ENCODE assay signal across 21 mouse cellular contexts in the genomic region with DNA sequence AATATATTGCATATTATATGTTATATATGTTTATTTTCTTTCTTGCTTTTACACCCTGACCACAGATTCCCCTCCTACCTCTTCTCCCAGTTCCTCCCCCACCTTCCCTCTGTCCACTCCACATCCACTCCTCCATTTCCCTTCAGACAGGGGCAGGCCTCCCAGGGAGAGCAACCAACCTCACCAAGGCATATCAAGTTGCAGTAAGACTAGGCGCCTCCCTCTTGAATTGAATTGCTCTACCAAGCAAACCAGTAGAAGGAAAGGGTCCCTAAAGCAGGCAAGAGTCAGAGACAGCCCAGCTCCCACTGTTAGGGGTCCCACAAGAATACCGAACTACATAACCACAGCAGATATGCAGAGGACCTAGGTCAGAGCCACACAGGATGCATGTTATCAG. TPM values are rescaled to one million over a fixed set of nuclear protein-coding genes. Genes with fewer than 3 reads are reported as not detected.
DNase-seq lines count a peak whose midpoint lies in the region; ATAC-seq and TF ChIP-seq lines count a peak whose summit lies in the region.
"Had no signal": no experiment of that assay in that cellular context is flagged by ENCODE, and none has a peak within 500 bp of the region (broad histone marks: within the 10 kb centered on the region; RNA-seq: fewer than 3 reads in every experiment).

No protein-coding gene starts in this region.

- H3K9ac ChIP-seq in kidney, embryonic 14.5 days (ENCODE audit: low read depth, low read length), result no peak overlapping the region
- H3K9ac ChIP-seq in ES-Bruce4 (ENCODE audit: low read depth, poor library complexity, severe bottlenecking), result no peak overlapping the region
- no peak overlapping the region for H3K9ac ChIP-seq in liver, embryonic 15.5 days
- H3K9ac ChIP-seq: forebrain, embryonic 12.5 days; neural tube, embryonic 15.5 days had no signal

- DNase-seq in kidney, postnatal 36 days, result no peak
- no peak for DNase-seq in spleen, adult 12 weeks (ENCODE audit: low spot score)
- no peak for DNase-seq in urinary bladder, postnatal 36 days (ENCODE audit: low spot score in 2 of 2)
- DNase-seq: B cell, adult 2 months; cerebellum, adult 18-20 months; cerebellum, postnatal 25 days; heart, adult 18-20 months; heart, postnatal 4 days; layer of hippocampus, postnatal 36 days; midbrain, embryonic 14.5 days had no signal

- no peak for TF ChIP-seq POLR2A in ES-Bruce4 (IDR thresholded peaks at IDR 0.05; ENCODE audit: insufficient read depth, low read length)
- no peak for TF ChIP-seq POLR2A in bone marrow macrophage, adult 2 months (IDR thresholded peaks at IDR 0.05; ENCODE audit: borderline replicate concordance, low read depth, low read length)

- no peak for TF ChIP-seq CTCF in ES-Bruce4 (IDR thresholded peaks at IDR 0.05; ENCODE audit: low read depth, low read length)
- TF ChIP-seq CTCF in bone marrow macrophage, adult 2 months (IDR thresholded peaks at IDR 0.05; ENCODE audit: low read depth, low read length), result no peak

- no peaks in the 10 kb centered on the region for H3K36me3 ChIP-seq in kidney, embryonic 14.5 days (ENCODE audit: control insufficient read depth, insufficient read depth, low read length)
- peaks cover 2% of the 10 kb centered on the region for H3K36me3 ChIP-seq in ES-Bruce4 (ENCODE audit: control insufficient read depth, insufficient read depth, low read length, poor library complexity, severe bottlenecking)
- no peaks in the 10 kb centered on the region for H3K36me3 ChIP-seq in liver, embryonic 15.5 days (replicated peaks)
- H3K36me3 ChIP-seq: forebrain, embryonic 12.5 days; neural tube, embryonic 15.5 days had no signal

- no peak overlapping the region for H3K4me3 ChIP-seq in kidney, embryonic 14.5 days (ENCODE audit: low read length)
- no peak overlapping the region for H3K4me3 ChIP-seq in ES-Bruce4 (ENCODE audit: low read depth, low read length)
- no peak overlapping the region for H3K4me3 ChIP-seq in bone marrow macrophage, adult 2 months (ENCODE audit: insufficient read depth, low read length)
- H3K4me3 ChIP-seq in liver, embryonic 15.5 days (replicated peaks), result no peak overlapping the region
- H3K4me3 ChIP-seq: forebrain, embryonic 12.5 days; neural tube, embryonic 15.5 days had no signal

- H3K9me3 ChIP-seq in kidney, embryonic 14.5 days (ENCODE audit: control insufficient read depth, low read length), result no peaks in the 10 kb centered on the region
- H3K9me3 ChIP-seq in ES-Bruce4 (replicated peaks; ENCODE audit: control insufficient read depth, insufficient read depth, low read length, poor library complexity, severe bottlenecking), result no peaks in the 10 kb centered on the region
- H3K9me3 ChIP-seq in liver, embryonic 15.5 days (replicated peaks), result no peaks in the 10 kb centered on the region
- H3K9me3 ChIP-seq: forebrain, embryonic 12.5 days; neural tube, embryonic 15.5 days had no signal

- WGBS in kidney, embryonic 14.5 days, result 24% methylated on average over 2 of the region's 2 CpGs
- WGBS in liver, embryonic 15.5 days (ENCODE audit: insufficient replicate concordance), result 21% methylated on average over 2 of the region's 2 CpGs

- H3K4me2 ChIP-seq in kidney, embryonic 14.5 days (replicated peaks; ENCODE audit: low read depth, low read length), result 0 out of 2 replicates have a peak overlapping the region, but pooled peaks have one; percentile 8
- H3K4me2 ChIP-seq in liver, embryonic 15.5 days, result peak overlapping the region; percentile 18; the same call in 1 of the 2 replicates
- H3K4me2 ChIP-seq: forebrain, embryonic 12.5 days had no signal

- TF ChIP-seq EP300 in ES-Bruce4 (IDR thresholded peaks at IDR 0.05; ENCODE audit: insufficient read depth, low read depth, low read length), result 0 out of 2 replicates have a peak, but pooled peaks have one; percentile 18

- ATAC-seq in kidney, embryonic 14.5 days (ENCODE audit: low FRiP score, low TSS enrichment), result peak; percentile 61
- no peak; the same call in 1 of the 2 replicates for ATAC-seq in liver, embryonic 15.5 days (ENCODE audit: insufficient read depth)
- ATAC-seq: activated CD4-positive, CD25-positive, alpha-beta regulatory T cell, adult 4 months; hindbrain, embryonic 16.5 days; lung, postnatal 0 days had no signal

- H3K27me3 ChIP-seq in kidney, embryonic 14.5 days (ENCODE audit: control insufficient read depth, insufficient read depth, low read length), result peaks cover 24% of the 10 kb centered on the region
- H3K27me3 ChIP-seq in ES-Bruce4 (ENCODE audit: control insufficient read depth, insufficient read depth, low read length, poor library complexity, severe bottlenecking), result no peaks in the 10 kb centered on the region
- peaks cover 61% of the 10 kb centered on the region for H3K27me3 ChIP-seq in liver, embryonic 15.5 days

- H3K27ac ChIP-seq in kidney, embryonic 14.5 days (ENCODE audit: low read depth, low read length), result peak overlapping the region; percentile 51; the same call in 1 of the 2 replicates
- H3K27ac ChIP-seq in ES-Bruce4 (ENCODE audit: insufficient read depth, low read length), result peak overlapping the region; percentile 81
- H3K27ac ChIP-seq in bone marrow macrophage, adult 2 months (ENCODE audit: insufficient read depth, low read depth, low read length), result peak overlapping the region; percentile 18
- H3K27ac ChIP-seq in liver, embryonic 15.5 days (replicated peaks), result 0 out of 2 replicates have a peak overlapping the region, but pooled peaks have one; percentile 48
- H3K27ac ChIP-seq: forebrain, embryonic 12.5 days; neural tube, embryonic 15.5 days had no signal

- peaks cover 52% of the 10 kb centered on the region for H3K4me1 ChIP-seq in kidney, embryonic 14.5 days (ENCODE audit: control insufficient read depth, insufficient read depth, low read length)
- H3K4me1 ChIP-seq in ES-Bruce4 (ENCODE audit: control insufficient read depth, insufficient read depth, low read length), result no peaks in the 10 kb centered on the region
- peaks cover 60% of the 10 kb centered on the region for H3K4me1 ChIP-seq in bone marrow macrophage, adult 2 months (ENCODE audit: control insufficient read depth, insufficient read depth, low read length)
- peaks cover 41% of the 10 kb centered on the region for H3K4me1 ChIP-seq in liver, embryonic 15.5 days (replicated peaks)

RNA-seq across cellular contexts. Expression of a gene that starts 1.6 kb away (rescaled TPM):
- polyA plus RNA-seq in kidney, embryonic 14.5 days (2014; fragmentation: Nextera tagmentation; extraction: Ambion mirVana), result 25.7 and 34.6 TPM in 2 replicates
- polyA plus RNA-seq in ES-Bruce4 (2011; ENCODE audit: insufficient read depth, insufficient read length, low read depth, missing spikeins), result 52.4 and 55.9 TPM in 2 replicates
- polyA plus RNA-seq in bone marrow macrophage, adult 2 months (2012; ENCODE audit: insufficient read depth, insufficient read length, missing spikeins), result 1,260 and 1,371 TPM in 2 replicates
- 17.8 and 23.5 TPM in 2 replicates for polyA plus RNA-seq in liver, embryonic 15.5 days (2015; fragmentation: Nextera tagmentation; extraction: Ambion mirVana)

RNA-seq across cellular contexts. Expression of a gene that starts 19.9 kb away (rescaled TPM):
- polyA plus RNA-seq in kidney, embryonic 14.5 days (2014; fragmentation: Nextera tagmentation; extraction: Ambion mirVana), result 68.9 and 72.9 TPM in 2 replicates
- 30.2 and 30.9 TPM in 2 replicates for polyA plus RNA-seq in ES-Bruce4 (2011; ENCODE audit: insufficient read depth, insufficient read length, low read depth, missing spikeins)
- polyA plus RNA-seq in bone marrow macrophage, adult 2 months (2012; ENCODE audit: insufficient read depth, insufficient read length, missing spikeins), result 27.1 and 27.6 TPM in 2 replicates
- 38.3 and 40.7 TPM in 2 replicates for polyA plus RNA-seq in liver, embryonic 15.5 days (2015; fragmentation: Nextera tagmentation; extraction: Ambion mirVana)

RNA-seq across cellular contexts. Expression of a gene that starts 25.9 kb away (rescaled TPM):
- 6.0 and 6.6 TPM in 2 replicates for polyA plus RNA-seq in kidney, embryonic 14.5 days (2014; fragmentation: Nextera tagmentation; extraction: Ambion mirVana)
- 2.2 and 2.8 TPM in 2 replicates for polyA plus RNA-seq in ES-Bruce4 (2011; ENCODE audit: insufficient read depth, insufficient read length, low read depth, missing spikeins)
- polyA plus RNA-seq in bone marrow macrophage, adult 2 months (2012; ENCODE audit: insufficient read depth, insufficient read length, missing spikeins), result 21.0 and 25.4 TPM in 2 replicates
- polyA plus RNA-seq in liver, embryonic 15.5 days (2015; fragmentation: Nextera tagmentation; extraction: Ambion mirVana), result 1.5 and 2.5 TPM in 2 replicates

RNA-seq across cellular contexts. Expression of a gene that starts 26.5 kb away (rescaled TPM):
- 122 and 135 TPM in 2 replicates for polyA plus RNA-seq in kidney, embryonic 14.5 days (2014; fragmentation: Nextera tagmentation; extraction: Ambion mirVana)
- 75.3 and 83.4 TPM in 2 replicates for polyA plus RNA-seq in ES-Bruce4 (2011; ENCODE audit: insufficient read depth, insufficient read length, low read depth, missing spikeins)
- polyA plus RNA-seq in bone marrow macrophage, adult 2 months (2012; ENCODE audit: insufficient read depth, insufficient read length, missing spikeins), result 632 and 760 TPM in 2 replicates
- 75.4 and 81.1 TPM in 2 replicates for polyA plus RNA-seq in liver, embryonic 15.5 days (2015; fragmentation: Nextera tagmentation; extraction: Ambion mirVana)

RNA-seq across cellular contexts. Expression of a gene that starts 30.8 kb away (rescaled TPM):
- not detected in 2 replicates for polyA plus RNA-seq in kidney, embryonic 14.5 days (2014; fragmentation: Nextera tagmentation; extraction: Ambion mirVana)
- not detected in 2 replicates for polyA plus RNA-seq in ES-Bruce4 (2011; ENCODE audit: insufficient read depth, insufficient read length, low read depth, missing spikeins)
- 1.4 TPM in 1 of 2 replicates, not detected in the other for polyA plus RNA-seq in bone marrow macrophage, adult 2 months (2012; ENCODE audit: insufficient read depth, insufficient read length, missing spikeins)
- not detected in 2 replicates for polyA plus RNA-seq in liver, embryonic 15.5 days (2015; fragmentation: Nextera tagmentation; extraction: Ambion mirVana)
- polyA plus RNA-seq: activated CD4-positive, CD25-positive, alpha-beta regulatory T cell, adult 4 months; forebrain, embryonic 12.5 days; heart, embryonic 14.5 days; hindbrain, embryonic 16.5 days; lung, postnatal 0 days; neural tube, embryonic 15.5 days; stomach, embryonic 14.5 days had no signal

Comparison
In these comparisons a context has a peak if more than half of its experiments do, and no peak if none do; other contexts are left out.
1. H3K27ac ChIP-seq: peak in every context shown above with its lines; median percentile 81 in ES-Bruce4; 51 in kidney, embryonic 14.5 days; 48 in liver, embryonic 15.5 days; 18 in bone marrow macrophage, adult 2 months.
2. RNA of a gene that starts 1.6 kb away (polyA plus RNA-seq): 1,260 to 1,371 TPM in bone marrow macrophage, adult 2 months; 52.4 to 55.9 TPM in ES-Bruce4, 25.7 to 34.6 TPM in kidney, embryonic 14.5 days and 17.8 to 23.5 TPM in liver, embryonic 15.5 days; every median in the first group is over 10 times any median in the second.